Mouse (Mus musculus) cerebellum, adult 2 months (tissue): ENCODE results near the gene Pank4.

ENCODE experiments used
- CTCF ChIP-seq: fragments of 200-500 bp; IDR thresholded peaks from 2 replicates; pipeline ENCODE4 v1.5.1; 2011; ENCODE audit warnings: low read depth, mild to moderate bottlenecking, control low read depth, low read length, moderate library complexity, borderline replicate concordance; ENCODE audit not compliant: insufficient read depth
- POLR2A ChIP-seq: fragments of 200-500 bp; IDR thresholded peaks from 2 replicates; pipeline ENCODE4 v1.6.1; 2011; ENCODE audit warnings: low read length, control low read depth, borderline replicate concordance; ENCODE audit not compliant: insufficient read depth

DNA sequence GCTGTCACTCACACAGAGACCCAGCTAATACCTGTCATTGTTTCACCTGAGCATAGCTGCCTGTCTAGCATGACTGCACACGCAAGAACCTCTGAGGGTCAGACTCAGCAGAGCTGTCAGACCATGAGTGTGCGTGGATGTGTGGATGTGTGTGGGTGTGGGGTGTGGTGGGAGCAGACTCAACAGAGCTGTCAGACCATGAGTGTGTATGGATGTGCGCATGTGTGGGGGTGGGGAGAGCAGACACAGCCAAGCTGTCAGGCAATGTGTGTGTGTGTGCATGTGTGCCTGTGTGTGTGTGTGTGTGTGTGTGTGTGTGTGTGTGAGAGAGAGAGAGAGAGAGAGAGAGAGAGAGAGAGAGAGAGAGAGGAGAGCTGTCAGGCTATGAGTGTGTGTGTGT, 41.4 kb downstream of the Pank4 start:
- TF ChIP-seq CTCF (no peak), POLR2A (no peak)
